Mouse (Mus musculus): Measurements from ENCODE around the gene Spindoc. TPM values are rescaled to one million over a fixed set of nuclear protein-coding genes. Genes with fewer than 3 reads are reported as not detected.

Gene Spindoc
- total RNA-seq, 2 experiments from 2014 or later = 32.8 to 33.9 TPM

Small RNAs within 50 kb of the gene (microRNA-seq; reads per million reads assigned to microRNA genes)
- gene Mir6991 = 1.4 to 2.0 reads per million in 2 experiments

Other genes with a start within 250 kb of the Spindoc start
- gene Otub1, start 176.7 kb downstream of the Spindoc start, total RNA-seq (2021) = 100 to 1,000 TPM; 278 to 289 TPM
- 100 to 1,000 TPM; 973 to 982 TPM for gene Cox8a, start 165.4 kb downstream of the Spindoc start, total RNA-seq (2021)
- gene Naa40, start 141.8 kb downstream of the Spindoc start, total RNA-seq (2021) = 10 to 100 TPM; 32.1 to 35.0 TPM
- gene Rcor2, start 115.7 kb downstream of the Spindoc start, total RNA-seq (2021) = 10 to 100 TPM; 20.2 to 23.2 TPM
- 100 to 1,000 TPM in 1 of 2 experiments, 10 to 100 TPM in 1; 95.9 to 110 TPM for gene Mark2, start 41.1 kb downstream of the Spindoc start, total RNA-seq (2021)
- 10 to 100 TPM; 57.8 to 64.3 TPM for gene 2700081O15Rik, start 34.6 kb upstream of the Spindoc start, total RNA-seq (2021)
- gene Rtn3, start 100.3 kb upstream of the Spindoc start, total RNA-seq (2021) = 100 to 1,000 TPM; 850 to 871 TPM
- gene Atl3, start 111.0 kb upstream of the Spindoc start, total RNA-seq (2021) = 10 to 100 TPM; 20.8 to 20.9 TPM
- gene Pla2g16, start 174.5 kb upstream of the Spindoc start, total RNA-seq (2021) = 10 to 100 TPM; 13.0 to 14.9 TPM
- under 1 TPM; 0.21 to 0.31 TPM for gene Lgals12, start 224.2 kb upstream of the Spindoc start, total RNA-seq (2021)
- gene Hrasls5, start 229.5 kb upstream of the Spindoc start, total RNA-seq (2021) = not detected

All from layer of hippocampus, postnatal 14 days (tissue).